Mouse (Mus musculus) right cerebral cortex, postnatal 10 days (tissue): ENCODE measurements around the gene Mindy3.
"Not testable (repeated sequence)": the region's sequence is repeated elsewhere in the genome, so short reads cannot be mapped to it uniquely, and the experiment has no call there.

Source experiments
- DNase-seq, 2 experiments: peaks; one replicate each; pipeline ENCODE4 v3.0.0; 2021; ENCODE audit warnings: low spot score in 2 of 2

Mindy3 gene

DNA sequence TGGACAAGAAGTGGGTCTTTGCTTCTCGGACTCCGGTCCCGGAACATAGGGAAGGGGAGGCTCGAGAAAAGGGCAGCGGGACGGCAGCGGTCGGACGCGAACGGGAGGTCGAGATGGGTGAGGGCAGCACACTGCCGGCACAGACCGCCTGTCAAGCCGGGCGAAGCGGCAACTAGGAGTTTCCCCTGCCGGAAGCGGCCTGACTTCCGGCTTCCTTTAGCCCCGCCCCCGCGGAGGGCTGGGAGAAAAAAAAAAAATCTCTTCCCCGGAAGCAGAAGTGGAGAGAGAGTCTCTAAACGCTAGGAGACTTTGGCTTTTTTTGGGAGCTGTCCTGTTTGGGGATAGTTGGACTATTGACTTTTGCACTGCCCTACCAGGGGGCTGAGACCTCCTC lies at the start of gene Mindy3:
Mindy3 (minus strand) TSS at position 209 of the 394 bp plus-strand sequence.
- peak; percentile 92 to 94 for DNase-seq

DNA sequence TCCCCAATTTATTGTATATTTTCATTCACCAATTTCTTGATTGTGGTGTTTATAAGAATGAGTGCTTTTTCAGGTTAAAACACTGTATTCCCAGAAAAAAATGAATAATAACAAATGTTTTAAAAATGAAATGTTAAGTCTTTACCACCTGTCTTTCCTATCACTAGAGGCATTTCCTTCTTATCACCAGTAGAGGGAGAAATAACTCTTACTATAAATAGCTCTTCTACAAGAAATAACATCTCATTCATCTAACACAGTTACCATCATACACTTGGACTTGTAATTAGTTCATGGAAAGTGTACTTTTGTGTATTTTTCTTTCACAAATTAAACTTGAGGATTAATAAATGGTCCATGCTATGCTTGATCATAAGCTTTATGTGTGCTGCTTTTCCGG lies 40.5 kb upstream of the Mindy3 start:
- DNase-seq = no peak

DNA sequence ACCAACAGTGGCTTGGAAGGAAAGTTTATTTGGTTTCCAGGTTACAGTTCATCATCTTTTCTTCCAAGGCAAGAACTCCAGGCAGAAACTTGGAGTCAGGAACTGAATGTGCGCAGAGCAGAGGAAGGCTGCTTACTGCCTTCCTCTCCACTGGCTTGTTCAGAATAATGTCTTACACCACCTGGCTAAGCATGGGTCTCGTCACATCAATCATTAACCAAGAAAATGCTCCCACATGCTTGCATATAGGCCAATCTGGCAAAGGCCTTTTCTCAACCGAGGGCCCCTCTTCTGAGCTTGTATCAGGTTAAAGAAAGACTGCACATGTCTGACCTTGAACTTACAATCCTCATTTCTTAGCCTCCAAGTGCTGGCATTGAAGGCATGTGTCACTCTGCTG lies 30.8 kb upstream of the Mindy3 start:
- DNase-seq = no peak

DNA sequence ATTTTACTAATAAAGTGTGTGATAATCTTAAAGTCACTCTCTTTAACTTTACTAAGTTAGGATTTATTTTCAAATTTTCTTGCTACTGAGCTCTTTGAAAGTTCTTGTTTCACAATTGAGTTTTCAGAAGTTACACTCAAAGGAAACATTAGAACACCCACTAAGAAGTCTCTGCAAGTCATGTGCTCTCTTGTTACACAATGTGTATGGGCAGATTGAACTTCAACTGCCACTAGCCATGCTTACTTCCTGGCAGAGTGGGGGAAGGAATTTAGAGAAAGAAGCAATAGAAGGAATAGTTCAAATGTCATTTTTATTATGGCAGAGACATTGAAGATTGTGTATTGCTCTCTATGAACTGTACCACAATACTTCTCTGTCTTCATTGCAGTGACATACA lies 20.9 kb upstream of the Mindy3 start:
- DNase-seq = no peak

DNA sequence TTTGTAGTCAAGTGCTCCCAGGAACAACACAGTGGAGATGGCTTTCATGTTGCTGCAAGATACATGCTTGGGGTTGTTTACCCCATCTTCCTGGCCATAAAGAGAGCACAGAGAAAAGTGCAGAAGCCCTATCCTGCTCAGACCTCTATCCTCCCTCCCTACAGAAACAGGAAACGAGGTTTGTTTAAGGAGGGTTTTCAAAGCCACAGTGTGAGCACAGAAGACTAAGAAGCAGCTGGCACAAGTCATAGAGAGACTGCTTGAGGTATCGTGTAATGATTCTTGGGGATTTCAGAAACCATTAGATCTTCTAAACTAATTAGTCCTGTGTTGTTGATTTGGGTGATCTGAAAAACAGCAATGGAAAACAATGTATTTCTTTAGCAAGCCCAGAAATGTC lies 20.3 kb upstream of the Mindy3 start:
- no peak for DNase-seq

DNA sequence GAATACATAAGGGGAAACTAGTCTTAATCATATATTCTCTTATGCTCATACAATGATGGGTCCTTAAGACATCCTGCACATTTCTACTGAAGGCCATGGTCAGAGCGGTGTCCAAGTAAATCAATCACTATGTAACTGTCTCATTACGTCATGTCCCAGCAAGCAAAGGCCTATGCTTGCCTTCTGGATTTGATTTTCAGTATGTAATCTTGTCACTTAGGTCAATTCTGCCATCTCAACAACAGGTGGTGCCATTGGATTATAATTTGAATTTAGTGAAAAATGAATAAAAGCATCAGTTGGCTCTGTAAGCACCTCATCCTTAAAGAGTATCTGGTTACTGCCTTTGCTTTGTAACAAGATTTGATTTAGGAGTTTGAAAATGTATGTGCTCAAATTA lies 18.9 kb upstream of the Mindy3 start:
- no peak for DNase-seq

DNA sequence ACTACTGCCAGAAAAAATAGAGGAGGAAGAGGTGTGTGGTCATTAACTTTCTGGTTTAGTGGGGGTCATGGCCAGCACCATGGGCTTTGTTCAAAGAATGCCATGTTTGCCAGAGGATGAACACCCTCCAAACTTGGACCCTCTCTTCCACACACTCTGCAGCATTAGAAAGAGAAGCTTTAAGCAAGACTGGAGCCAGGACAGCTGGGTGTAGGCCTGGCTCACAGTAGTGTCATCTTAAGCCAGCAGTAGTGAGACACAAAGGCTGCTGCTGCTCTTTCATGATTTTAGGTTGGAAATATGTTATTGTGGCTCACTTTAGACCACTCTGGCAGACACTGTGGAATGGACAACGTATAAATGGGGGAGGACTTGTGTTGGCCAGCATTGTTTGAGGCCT lies 12.8 kb upstream of the Mindy3 start:
- no peak for DNase-seq

DNA sequence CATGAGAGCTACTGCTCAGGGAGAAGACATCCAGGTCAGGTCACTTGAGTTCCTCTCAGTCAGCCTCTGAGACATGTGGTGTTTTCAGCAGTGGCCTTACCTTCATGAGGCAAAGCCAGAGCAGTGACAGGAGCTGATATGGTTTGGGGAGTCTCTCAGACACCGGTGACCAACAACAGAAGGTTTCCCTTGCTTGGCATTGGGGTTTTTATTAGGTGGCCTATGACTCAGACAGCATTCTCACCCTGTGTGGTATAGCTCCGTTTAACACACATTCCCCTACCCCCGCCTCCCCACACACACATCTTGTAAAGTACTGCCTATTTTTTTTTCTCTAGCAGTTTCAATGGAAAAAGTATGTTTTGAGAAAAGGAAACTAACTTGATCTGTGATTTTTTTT lies 5.1 kb upstream of the Mindy3 start:
- no peak for DNase-seq

DNA sequence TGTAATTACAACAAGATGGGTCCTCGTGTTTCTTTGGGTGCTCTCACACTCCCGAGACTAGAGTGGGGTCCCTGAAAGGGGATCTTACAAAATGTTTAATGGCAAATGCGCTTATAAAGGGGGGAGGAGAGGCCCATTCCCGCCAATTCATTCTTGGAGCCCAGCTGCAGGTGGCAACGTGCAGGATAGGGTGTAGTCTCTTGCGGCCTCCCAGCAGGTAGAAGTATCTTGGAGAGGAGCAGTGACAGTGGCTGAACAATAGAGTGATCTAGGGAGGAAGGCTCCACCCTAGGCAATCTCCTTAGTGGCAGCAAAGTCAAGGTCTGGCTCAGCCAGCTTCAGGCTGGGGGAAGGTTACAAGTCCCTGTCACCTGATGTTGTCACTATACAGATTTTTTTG lies 4.2 kb upstream of the Mindy3 start:
- DNase-seq = not testable (repeated sequence)

DNA sequence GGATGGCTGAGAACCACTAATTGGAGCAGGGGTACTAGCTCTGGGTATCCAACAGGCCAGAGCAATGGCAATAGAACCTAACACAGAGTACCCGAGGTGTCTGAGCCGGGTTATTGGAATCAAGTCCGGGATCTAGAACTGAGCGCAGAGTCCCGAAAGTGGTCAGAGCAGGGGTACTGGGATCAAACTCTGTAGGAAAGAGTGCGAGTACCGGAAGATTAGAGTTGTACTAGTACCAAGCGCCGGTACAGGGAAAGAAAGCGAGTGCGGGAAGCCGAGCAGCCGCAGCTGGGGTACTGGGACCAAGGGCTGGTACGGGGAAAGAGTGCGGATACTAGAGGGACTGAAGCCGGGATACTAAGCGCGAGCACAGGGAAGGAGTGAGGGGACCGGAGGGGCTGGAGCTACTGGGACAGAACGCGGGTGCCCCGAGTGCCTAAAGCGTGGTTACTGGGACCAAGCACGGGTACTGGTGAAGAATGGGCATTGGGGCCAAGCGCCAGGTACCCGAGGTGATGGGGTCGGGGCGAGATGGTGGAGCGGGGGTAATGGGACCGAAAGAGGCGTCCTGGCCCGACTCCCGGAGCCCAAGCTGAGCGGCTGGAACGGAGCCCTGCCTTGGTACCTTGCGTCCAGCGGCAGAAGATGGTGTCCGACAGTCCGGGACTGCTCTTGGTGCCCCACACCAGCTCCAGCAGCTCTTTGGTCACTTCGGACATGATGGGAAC lies 572 bp downstream of the Mindy3 start:
- DNase-seq = peak; percentile 54 to 56

DNA sequence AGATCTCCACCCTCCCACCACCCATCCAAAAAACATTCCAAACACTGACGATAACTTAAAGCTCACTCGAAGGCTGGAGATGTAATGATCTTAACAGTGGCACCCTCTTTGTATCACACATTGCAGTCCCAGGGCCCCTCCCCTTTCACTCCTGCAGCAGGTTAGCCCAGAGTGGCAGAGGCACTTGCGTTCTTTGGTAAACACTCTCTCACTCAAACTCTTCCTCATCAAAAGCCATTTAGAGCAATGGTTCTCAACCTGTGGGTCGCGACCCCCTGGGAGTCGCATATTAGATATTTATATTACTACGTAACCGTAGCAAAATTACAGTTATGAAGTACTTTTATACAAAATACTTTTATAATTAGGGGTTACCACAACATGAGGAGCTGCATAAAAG lies 1.1 kb downstream of the Mindy3 start:
- no peak for DNase-seq

DNA sequence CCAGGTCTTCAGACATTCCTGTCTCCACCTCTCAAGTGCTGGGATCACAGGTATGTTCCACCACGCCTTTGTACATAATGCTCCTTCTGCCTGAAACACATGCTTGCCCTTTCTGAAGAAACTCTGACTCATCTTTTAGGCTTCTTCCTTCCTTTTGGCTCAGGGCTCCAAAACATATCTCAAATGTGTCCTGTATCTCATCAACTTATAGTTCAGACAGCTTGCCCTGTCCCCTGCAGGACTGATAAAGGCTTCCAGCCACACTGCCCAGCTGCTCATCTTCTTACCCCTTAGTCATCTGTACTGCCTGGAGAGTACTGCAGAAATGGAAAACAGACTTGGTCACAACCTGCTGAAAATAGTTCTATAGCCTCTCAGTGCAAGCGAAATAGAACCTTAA lies 7.0 kb downstream of the Mindy3 start:
- DNase-seq = no peak

DNA sequence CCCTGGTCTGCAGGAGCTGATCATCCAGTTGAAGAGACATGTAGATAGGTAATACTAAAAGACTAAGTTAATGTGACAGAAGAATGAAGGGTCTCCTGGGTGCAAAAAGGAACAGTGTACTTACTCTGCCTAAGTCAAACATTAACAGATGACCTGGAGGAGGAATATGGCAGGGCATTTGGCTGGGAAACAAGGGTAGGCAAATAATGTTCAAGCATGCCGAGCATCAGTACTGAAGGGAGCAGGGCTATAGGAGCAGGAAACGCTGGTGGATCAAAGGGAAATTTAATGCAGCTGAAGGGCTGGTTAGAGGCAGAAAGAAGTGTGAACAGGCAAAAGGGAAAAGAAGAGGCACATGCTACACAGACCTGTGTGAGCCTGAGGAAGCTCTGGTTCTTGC lies 8.1 kb downstream of the Mindy3 start:
- DNase-seq = no peak

DNA sequence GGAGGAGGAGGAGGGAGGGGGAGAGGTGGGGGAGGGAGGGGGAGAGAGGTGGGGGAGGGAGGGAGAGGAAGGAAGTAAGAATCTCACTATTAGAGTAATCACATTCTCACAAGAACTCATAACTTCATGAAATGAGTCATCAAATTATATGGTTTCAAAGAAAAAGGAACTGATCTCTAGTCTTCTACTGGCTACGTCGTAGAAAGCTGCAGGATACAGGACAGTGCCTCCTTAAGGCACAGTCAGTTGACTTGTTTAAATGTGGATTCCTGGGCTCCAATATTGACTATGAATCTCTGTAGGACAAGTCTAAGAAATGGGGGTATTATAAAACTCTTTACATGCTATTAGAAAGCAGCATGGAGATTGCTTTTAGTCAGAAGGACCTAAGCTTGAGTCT lies 12.5 kb downstream of the Mindy3 start:
- no peak for DNase-seq

DNA sequence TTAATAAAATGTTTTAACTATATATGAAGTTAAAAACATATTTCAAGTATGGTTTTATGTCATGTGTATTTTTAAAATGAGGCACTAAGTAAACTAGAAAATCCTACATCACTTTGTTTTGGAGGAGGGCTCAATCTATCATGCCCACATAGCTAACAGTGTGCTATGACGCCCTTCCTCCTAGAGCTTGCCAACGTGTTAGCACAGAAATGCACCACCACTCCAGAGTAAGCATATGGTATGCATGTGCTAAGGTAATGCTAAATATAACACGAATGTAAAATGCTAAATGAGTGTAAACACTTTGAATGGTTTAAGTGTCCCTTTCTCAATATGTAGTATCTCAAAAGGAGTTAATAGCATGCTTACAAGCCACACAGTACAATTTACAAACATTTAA lies 16.8 kb downstream of the Mindy3 start:
- no peak for DNase-seq

DNA sequence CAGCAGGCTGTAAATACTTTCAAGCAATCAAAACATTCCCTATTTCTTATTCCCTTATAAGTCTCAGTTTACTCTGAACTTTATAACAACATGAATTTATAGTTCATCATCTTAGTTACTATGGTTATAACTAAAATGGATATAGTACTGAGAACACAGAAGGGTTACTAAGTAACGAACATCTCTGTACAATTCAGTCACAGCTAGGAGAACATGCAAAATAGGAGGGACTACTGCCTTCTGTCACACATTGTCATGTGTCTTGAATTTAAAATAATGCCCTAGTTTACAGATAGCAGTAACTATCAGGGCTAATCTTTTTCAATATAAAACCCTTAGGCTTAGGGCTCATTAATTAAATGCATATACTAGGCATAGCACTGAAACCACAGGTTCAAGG lies 18.1 kb downstream of the Mindy3 start:
- no peak for DNase-seq

DNA sequence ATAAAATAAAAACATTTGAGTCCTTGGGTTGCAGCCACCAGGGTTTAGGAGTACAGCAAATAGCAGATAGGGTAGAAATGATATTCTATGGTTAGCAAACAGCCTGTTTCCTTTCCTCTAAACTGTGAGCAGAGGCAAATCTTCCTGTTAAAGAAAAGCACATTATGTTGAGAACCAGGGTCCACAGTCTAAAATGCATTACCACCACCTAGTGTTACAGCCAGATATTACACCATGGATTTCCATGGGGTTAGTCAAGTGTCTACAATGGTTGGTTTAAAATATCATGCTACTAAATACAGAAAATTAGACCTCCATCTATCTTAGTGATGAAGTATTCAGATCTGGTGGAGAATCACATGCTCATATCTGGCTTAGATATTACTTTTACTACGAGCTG lies 30.2 kb downstream of the Mindy3 start:
- peak; percentile 51 to 54 for DNase-seq

DNA sequence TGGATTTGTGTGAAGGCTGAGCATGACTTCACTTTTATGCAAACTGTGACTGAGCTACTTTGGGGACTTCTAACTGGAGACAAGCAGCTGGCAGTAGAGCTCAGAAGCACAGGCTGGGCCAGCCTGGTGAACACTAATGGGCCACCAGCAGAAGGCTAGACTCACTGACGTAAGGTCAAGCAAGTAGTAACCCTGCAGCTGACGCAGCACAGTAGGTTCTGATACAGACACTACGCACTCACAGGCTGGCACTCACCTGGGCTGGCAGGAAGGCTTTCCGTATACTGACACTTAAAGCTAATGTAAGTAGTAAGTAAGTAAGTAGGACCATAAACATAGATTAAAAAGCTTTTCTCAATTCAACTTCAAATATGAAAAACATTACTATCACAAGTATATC lies 30.7 kb downstream of the Mindy3 start:
- no peak for DNase-seq

DNA sequence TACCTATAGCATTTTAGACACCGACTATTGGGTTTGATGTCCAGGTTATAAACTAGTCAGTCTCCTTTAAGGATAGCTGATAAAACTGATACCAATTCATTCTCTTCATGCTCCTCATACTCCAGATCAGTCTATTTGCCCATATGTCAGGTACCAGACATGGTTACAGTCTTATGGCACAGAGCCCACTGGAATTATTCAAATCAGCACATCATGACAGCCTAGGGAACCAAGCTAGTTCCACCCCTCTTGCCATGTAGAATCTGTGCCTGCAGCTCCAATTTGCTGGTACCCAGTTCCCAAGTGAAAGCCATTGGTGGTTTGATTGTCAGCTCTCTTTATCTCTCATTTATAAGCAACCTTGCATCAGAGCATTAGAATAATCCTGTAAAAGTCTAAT lies 34.9 kb downstream of the Mindy3 start:
- no peak for DNase-seq

DNA sequence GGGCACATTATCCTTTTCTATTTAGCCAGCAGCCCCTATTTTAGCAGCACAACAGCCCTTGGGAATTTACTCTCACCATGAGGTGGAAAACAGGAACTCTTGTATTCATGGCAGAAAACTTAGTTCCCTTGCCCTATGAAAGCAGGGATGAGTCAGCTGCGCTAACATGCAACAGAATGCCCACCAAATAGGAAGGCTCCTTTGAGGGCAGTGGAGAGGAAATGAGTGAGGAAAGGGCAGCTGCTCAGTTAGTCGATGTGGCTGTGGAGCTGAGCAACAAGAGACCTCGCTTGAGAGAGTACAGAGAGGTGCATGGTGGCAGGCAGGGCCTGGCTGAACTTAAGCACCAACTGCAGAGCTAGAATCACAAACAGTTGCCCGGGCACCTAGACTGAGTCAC lies 36.6 kb downstream of the Mindy3 start:
- DNase-seq = no peak

DNA sequence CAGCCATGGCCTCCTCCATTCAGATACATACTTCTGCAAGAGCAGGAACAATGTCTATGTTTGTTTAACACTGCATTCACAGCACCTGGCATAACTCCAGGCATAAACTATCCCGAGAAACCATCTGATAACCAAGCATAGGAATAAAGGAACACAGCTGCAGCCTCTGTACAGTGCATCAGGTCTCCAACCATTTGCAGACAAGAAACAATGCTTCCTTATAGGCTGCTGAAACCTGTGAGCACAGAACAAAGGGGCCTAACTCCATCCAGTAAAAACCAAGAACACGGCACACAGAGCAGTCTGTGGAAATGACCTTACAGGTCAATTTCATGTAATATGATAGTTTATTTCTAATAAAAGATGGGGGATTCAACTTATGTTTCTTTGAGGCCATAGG lies 39.0 kb downstream of the Mindy3 start:
- DNase-seq = no peak

DNA sequence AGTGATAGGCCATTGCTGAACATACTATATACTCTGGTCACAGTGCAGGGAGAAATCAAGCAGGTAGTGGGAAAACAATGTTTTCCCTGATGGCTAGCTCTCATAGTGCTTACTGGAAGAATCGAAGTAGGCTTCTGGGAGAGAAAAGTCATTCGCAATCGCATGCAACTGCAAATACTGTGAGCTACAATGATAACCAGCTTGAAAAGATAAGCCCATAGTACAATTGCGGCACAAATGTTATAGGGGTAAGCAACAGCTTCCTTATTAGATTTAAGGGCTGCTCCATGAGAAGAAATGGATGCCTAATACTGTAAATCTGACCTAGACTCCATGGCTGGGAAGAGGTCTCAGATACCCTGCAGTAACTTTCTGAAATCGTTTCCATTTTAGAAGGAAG lies 40.7 kb downstream of the Mindy3 start:
- no peak for DNase-seq

DNA sequence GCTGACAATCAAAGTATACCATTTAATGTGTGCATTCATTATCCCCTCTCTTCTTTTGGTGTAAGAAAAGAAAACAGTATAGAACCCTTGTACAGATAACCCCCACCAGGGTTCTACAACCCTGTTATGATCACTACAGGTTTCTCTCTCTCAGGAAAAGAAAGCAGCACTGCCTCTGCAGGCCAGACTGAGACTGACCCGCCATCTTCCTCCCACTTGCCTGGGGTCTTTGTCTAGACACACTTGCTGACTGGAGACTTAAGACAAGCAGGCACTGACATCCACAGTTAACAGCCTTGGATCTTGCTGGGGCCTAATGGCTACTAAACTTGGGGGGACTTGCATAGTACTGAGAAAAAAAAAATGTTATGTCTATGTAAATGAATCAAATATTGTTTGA lies 42.2 kb downstream of the Mindy3 start:
- DNase-seq = no peak

DNA sequence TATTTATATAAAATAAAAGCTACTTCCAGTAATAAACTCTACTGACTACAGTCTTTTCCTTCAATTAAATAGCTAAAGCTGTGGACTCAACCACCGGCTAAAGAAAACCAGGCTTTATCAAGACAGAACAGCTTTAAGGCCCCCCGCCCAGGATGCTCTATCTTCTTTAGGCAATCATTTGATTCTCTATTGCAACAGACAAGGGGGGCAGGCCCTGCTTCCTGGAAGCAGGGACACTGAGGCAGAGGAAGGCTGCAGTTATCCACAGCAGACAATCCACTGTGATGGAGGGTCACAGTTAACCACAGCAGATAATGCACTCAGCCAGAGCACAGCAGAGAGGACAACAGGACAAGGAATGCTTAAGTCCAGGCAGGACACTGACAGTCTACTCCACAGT lies 46.4 kb downstream of the Mindy3 start:
- no peak for DNase-seq
